Mouse (Mus musculus) heart, embryonic 10.5 days (tissue): ENCODE results near the gene Cd68. TPM values are rescaled to one million over a fixed set of nuclear protein-coding genes. Genes with fewer than 3 reads are reported as not detected.
A peak's percentile ranks its signal among the peaks of the same experiment; 100 is the strongest.
"Not testable (repeated sequence)": the region's sequence is repeated elsewhere in the genome, so short reads cannot be mapped to it uniquely, and the experiment has no call there.

ENCODE experiments used
- DNase-seq: peaks from one replicate; pipeline ENCODE4 v3.0.0-alpha.2; 2017; ENCODE audit warnings: low spot score
- H3K27ac ChIP-seq: fragments of 300-500 bp; sonication (generic); 2 replicates; pipeline ENCODE4 v1.5.1; 2016; ENCODE audit warnings: mild to moderate bottlenecking
- H3K27me3 ChIP-seq: fragments of 300-500 bp; sonication (generic); 2 replicates; pipeline ENCODE4 v1.6.1; 2016; ENCODE audit warnings: mild to moderate bottlenecking; ENCODE audit not compliant: poor library complexity, insufficient read depth, severe bottlenecking
- H3K36me3 ChIP-seq: fragments of 300-500 bp; sonication (generic); 2 replicates; pipeline ENCODE4 v1.6.1; 2016; ENCODE audit warnings: mild to moderate bottlenecking, moderate library complexity
- H3K4me1 ChIP-seq: fragments of 300-500 bp; sonication (generic); 2 replicates; pipeline ENCODE4 v1.6.1; 2016; ENCODE audit warnings: mild to moderate bottlenecking
- H3K4me3 ChIP-seq: fragments of 300-500 bp; sonication (generic); 2 replicates; pipeline ENCODE4 v1.5.1; 2016; ENCODE audit warnings: mild to moderate bottlenecking, moderate library complexity
- H3K9me3 ChIP-seq: fragments of 300-500 bp; sonication (generic); 2 replicates; pipeline ENCODE4 v1.6.1; 2016; ENCODE audit warnings: mild to moderate bottlenecking, moderate library complexity
- WGBS: fragments of 180-500 bp; shearing (Covaris S2); methylation state at CpG from one replicate; pipeline ENCODE4 v1.1.7; 2016; 5-methylcytosine and 5-hydroxymethylcytosine counted together
- polyA plus RNA-seq: library from polyadenylated mRNA; unstranded; fragments of >200 nt; fragmentation: Nextera tagmentation; extraction: Ambion mirVana; gene quantifications from 2 replicates; pipeline ENCODE4 v1.2.1, GENCODE M21; 2016

The Cd68 gene
- polyA plus RNA-seq, 1 experiment from 2014 or later, result 4.4 TPM

DNA sequence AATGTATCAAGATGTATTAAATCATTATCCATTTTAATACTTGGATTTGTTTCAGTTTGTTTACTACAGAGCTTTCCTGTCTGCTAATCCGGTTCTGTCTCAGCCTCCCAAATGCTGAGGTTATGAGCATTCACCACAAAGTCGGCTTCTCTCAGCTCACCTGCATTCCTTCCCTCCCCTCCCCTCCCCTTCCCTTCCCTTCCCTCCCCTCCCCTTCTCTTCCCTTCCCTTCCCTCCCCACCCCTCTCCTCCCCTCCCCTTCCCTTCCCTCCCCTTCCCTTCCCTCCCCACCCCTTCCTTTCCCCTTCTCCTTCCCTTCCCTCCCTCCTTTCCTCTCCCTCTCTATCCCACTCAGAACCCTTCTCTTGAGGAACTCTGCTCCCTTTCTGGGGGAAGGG lies 38.7 kb upstream of the Cd68 start:
- Histone ChIP-seq H3K4me1 (peaks cover 27% of the 10 kb centered on the region), H3K27ac (no peak overlapping the region), H3K9me3 (no peaks in the 10 kb centered on the region), H3K36me3 (no peaks in the 10 kb centered on the region), H3K27me3 (no peaks in the 10 kb centered on the region), H3K4me3 (no peak overlapping the region)
- WGBS, result 42% methylated on average over 2 of the region's 2 CpGs
- no peak for DNase-seq

DNA sequence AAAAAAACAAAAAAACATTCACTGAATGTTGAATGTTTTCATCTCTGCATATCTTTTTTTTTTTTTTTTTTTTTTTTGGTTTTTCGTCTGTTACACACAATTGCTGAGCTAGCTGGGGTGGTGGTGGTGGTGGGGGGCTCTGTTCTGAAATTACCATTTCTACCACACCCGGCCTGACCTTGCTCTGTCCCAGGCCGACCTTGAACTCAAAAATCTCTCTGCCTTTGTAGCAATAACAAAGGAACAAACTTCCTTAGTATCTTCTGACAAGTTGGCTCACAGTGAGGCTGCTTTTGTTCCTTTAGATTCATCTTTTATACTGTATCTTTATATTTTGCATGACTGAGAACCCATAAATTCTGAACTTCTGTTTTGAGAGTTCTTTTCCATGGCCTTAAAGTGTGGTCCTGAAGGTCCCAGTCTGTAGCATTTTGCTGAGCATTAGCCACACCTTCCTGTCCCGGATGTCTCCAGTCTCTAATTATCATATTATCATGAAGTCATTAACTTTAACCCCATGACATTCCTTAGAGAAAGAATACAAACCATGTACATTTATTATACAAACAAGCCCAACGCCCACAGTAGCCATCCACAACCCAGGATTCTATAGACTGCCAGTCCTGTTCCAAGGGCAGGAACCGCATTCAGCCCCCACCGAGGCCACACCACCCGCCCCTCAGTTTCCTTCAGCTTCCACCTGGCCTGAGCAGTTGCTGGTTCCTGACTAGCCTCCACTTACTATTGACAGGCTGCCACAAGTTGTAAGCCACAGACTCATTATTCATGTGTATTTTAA lies 38.1 kb upstream of the Cd68 start:
- no peaks in the 10 kb centered on the region for H3K36me3 ChIP-seq
- H3K4me1 ChIP-seq, result peaks cover 24% of the 10 kb centered on the region
- no peaks in the 10 kb centered on the region for H3K9me3 ChIP-seq
- no peak overlapping the region for H3K4me3 ChIP-seq
- H3K27ac ChIP-seq, result no peak overlapping the region
- no peaks in the 10 kb centered on the region for H3K27me3 ChIP-seq
- WGBS, result 68% methylated on average over 8 of the region's 8 CpGs
- DNase-seq, result no peak

DNA sequence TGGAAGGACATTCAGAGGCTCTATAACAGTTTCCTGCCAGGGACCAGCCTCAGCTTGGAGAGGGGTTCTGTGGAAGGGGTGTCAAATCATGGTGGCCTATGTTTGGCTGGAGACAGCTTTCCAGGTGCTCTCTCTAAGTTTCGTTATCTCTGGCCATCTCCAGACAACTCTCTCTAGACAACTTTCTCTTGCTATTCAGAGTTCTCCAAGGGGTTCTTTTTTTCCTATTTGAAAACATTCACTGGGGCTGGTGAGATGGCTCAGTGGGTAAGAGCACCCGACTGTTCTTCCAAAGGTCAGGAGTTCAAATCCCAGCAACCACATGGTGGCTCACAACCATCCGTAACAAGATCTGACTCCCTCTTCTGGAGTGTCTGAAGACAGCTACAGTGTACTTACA lies 37.4 kb upstream of the Cd68 start:
- DNase-seq, H3K9me3 ChIP-seq, H3K27ac ChIP-seq, H3K36me3 ChIP-seq, H3K27me3 ChIP-seq, H3K4me3 ChIP-seq: not testable (repeated sequence)
- 77% methylated on average over 3 of the region's 3 CpGs for WGBS
- peaks cover 17% of the 10 kb centered on the region for H3K4me1 ChIP-seq

DNA sequence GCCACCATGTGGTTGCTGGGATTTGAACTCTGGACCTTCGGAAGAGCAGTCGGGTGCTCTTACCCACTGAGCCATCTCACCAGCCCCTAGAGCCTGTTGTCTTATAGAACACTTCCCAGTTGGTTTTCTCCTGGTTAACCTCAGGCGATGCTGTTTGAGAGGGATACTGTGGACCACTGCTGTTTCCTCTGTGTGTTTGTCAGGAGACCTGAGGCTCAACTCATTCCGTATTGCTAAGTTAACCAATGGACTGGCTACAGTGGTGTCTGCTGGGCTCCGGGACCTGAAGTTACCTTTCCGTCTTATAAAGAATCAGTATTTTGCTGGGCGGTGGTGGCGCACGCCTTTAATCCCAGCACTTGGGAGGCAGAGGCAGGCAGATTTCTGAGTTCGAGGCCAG lies 36.9 kb upstream of the Cd68 start:
- H3K9me3 ChIP-seq, DNase-seq: not testable (repeated sequence)
- 94% methylated on average over 10 of the region's 10 CpGs for WGBS

DNA sequence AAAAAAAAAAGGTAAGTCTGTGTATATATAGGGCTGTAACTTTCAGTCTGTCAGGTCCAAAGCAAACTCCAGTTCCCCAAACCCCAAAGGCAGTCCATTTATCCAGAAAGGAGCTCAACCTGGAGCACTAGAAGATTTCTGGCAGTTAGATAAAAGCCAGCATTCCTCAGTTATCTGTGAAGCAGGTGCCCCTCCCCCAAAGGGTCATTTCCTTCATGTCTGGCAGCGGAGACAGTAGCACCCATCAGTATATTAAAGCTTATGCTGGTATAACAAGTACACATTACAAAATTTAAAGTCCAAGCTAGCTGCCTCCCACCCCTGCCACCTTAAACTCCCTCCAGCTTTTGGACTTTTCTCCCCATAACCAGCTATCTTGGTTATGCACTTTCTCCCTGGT lies 33.6 kb upstream of the Cd68 start:
- Histone ChIP-seq H3K9me3 (no peaks in the 10 kb centered on the region), H3K36me3 (no peaks in the 10 kb centered on the region), H3K27me3 (no peaks in the 10 kb centered on the region), H3K4me3 (0 out of 2 replicates have a peak overlapping the region, but pooled peaks have one; percentile 15), H3K27ac (peak overlapping the region; percentile 56; the same call in 1 of the 2 replicates), H3K4me1 (peaks cover 33% of the 10 kb centered on the region)
- WGBS, result 22% methylated on average over 1 of the region's 1 CpGs
- DNase-seq, result no peak

More for the DNA sequence above, 36.9 kb upstream of the Cd68 start:
- not testable (repeated sequence) for H3K27ac ChIP-seq, H3K36me3 ChIP-seq, H3K27me3 ChIP-seq, H3K4me3 ChIP-seq
- H3K4me1 ChIP-seq, result peaks cover 17% of the 10 kb centered on the region

DNA sequence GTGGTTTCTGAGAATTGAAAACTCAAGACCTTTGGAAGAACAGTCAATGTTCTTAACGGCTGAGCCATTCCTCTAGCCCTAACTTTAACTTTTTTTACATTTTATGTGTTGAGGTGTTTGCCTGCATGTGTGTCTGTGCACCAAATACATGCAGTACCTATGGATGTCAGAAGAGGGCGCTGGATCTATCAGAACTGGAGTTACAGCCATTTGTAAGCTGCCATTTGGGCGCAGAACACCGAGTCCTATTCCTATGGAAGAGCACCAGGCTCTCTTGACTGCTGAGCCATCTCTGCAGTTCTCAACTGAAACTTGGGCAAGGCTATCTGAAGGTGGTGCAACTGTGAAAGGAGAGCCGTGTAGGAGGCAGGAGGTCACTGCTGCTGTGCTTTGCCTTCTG lies 32.6 kb upstream of the Cd68 start:
- DNase-seq, result no peak
- WGBS, result 72% methylated on average over 5 of the region's 5 CpGs
- Histone ChIP-seq H3K27ac (no peak overlapping the region), H3K27me3 (no peaks in the 10 kb centered on the region), H3K9me3 (no peaks in the 10 kb centered on the region), H3K36me3 (no peaks in the 10 kb centered on the region), H3K4me3 (no peak overlapping the region), H3K4me1 (peaks cover 33% of the 10 kb centered on the region)

DNA sequence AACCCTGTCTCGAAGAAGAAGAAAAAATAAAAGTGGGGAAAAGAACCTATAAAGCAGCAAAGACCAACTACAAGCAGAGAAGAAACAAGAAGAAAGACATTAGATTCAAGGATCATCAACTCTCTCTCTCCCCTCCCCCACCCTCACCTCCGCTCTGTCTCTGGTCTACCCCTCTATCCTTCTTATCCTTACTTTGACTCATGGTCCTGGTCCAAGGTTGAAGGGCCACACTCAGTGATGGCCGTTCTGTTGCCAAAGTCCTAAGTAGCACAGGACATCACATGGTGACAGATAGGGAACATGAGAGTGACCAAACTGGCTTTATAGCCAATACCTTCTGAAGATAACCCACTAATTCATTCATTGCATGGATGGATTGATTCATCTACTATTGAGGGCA lies 31.4 kb upstream of the Cd68 start:
- 83% methylated on average over 3 of the region's 3 CpGs for WGBS
- Histone ChIP-seq H3K4me1 (peaks cover 40% of the 10 kb centered on the region), H3K27ac (no peak overlapping the region), H3K27me3 (no peaks in the 10 kb centered on the region), H3K9me3 (no peaks in the 10 kb centered on the region), H3K36me3 (no peaks in the 10 kb centered on the region), H3K4me3 (no peak overlapping the region)
- DNase-seq, result no peak

DNA sequence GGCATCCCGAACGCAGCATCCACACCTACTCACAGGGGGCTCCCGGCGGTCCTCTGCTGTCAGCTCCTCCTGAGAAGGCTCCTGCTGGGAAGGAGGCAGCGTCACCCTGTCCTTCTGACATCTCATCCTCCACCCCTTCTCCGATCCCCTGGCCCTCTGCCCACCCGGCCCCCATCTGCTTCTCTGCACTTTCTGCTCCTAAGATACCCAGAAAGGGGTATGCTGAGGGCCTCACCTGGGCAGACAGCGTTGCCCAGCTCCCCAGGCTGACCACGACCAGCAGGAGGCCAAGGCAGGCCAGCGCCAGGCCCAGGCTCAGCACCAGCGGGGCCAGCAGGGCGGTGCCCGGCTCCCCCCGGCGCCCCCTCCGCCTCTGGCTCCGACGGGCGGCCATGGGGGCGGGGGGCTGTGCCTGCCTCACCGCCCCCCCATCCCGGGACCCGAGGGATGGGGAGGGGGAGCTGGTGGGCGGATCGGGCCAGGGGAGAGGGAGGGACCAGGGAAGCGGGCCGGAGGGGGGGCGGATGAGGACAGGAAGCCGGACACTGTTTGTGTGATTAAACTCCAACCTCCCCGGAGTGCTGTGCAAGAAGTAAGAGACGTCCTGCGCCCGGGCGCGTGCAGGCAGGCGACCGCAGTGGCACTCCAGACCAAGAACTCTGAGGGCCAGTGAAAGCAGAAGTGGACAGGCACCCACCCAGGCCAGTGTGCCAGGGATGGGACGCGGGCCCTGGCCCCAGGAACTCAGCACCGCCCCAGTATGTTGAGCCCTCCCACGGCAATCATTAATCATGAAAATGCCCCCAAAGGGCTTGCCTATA lies 29.6 kb upstream of the Cd68 start, which contains the start of the genes Tnfsf12 and Tnfsfm13:
Tnfsf12 (minus strand) TSS at position 489 of the 821 bp plus-strand sequence.
Tnfsfm13 (minus strand) TSS at position 738 of the 821 bp plus-strand sequence.
- Histone ChIP-seq H3K4me3 (peak within 1 kb of the TSS; percentile 79), H3K27ac (peak within 1 kb of the TSS; percentile 93), H3K4me1 (peaks cover 37% of the 10 kb centered on the region), H3K27me3 (no peaks in the 10 kb centered on the region), H3K9me3 (no peaks in the 10 kb centered on the region), H3K36me3 (no peaks in the 10 kb centered on the region)
- peak; percentile 83 for DNase-seq
- WGBS, result under 1% methylated on average over 40 of the region's 41 CpGs

DNA sequence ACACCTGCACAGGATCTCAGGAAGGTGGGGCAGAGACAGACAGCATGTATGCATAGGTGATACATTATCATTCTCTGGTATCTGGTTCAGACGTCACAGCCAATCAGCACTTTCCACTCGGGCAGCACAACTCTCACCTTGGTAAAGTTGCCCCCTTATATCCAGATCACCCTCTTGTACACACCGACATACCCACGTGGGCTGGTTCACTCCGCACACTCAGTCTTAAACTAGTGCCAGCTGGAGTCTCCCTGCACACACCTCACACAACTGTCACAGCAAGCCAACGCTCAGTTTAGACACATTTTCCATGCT lies 29.1 kb upstream of the Cd68 start:
- 33% methylated on average over 6 of the region's 6 CpGs for WGBS
- H3K4me3 ChIP-seq, result peak overlapping the region; percentile 79

DNA sequence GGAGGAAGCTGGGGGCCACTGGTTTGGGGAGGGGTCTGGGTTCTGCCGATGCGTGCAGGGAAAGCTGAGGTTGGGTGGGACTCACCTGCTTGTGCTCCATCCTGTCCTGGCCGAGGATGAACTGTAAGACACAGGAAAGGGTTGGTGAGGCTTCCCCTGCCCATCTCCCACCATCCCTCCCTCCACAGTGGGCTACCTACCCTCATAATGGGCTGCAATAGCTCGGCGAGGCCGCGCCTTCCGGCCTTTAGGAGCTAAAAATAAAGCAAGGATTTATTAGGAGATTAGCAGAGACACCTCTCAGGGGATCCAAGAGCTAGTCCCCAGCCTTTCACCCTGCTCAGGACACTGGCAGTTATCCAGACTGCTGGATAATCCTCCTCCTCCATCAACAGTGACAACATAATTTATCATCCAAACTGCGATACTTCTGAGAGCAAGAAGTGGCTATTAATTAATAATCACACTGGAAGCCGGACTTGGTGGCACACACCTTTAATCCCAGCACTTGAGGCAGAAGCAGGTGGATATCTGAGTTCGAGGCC lies 27.5 kb upstream of the Cd68 start:
- H3K27ac ChIP-seq, result peak overlapping the region; percentile 36; the same call in 1 of the 2 replicates
- no peak for DNase-seq
- H3K36me3 ChIP-seq, result no peaks in the 10 kb centered on the region
- H3K4me3 ChIP-seq, result no peak overlapping the region
- H3K27me3 ChIP-seq, result no peaks in the 10 kb centered on the region
- 66% methylated on average over 11 of the region's 11 CpGs for WGBS
- H3K9me3 ChIP-seq, result no peaks in the 10 kb centered on the region
- peaks cover 25% of the 10 kb centered on the region for H3K4me1 ChIP-seq

More for the DNA sequence above, 29.1 kb upstream of the Cd68 start:
- Histone ChIP-seq H3K27me3 (no peaks in the 10 kb centered on the region), H3K36me3 (no peaks in the 10 kb centered on the region), H3K9me3 (no peaks in the 10 kb centered on the region), H3K27ac (peak overlapping the region; percentile 93; the same call in 1 of the 2 replicates), H3K4me1 (peaks cover 32% of the 10 kb centered on the region)
- DNase-seq, result no peak

DNA sequence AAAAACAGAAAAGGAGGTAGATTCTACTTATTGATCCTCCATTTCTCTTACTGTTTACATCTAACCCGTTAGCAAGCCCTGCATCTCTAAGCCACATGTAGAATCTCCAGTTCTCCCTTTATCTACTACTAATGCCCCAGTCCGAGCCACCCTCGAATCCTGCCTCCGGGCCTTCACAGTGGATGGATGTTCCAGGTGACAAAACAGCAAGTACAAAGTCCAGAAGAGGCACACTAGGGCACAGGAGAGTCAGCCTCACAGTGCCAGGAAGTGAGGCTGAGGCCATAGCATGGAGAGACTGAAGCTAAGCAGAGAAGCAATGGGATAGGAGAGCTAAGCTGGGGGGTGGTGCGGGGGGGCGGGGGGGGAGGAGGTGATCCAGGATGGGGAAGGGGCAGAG lies 26.9 kb upstream of the Cd68 start:
- no peak for DNase-seq

DNA sequence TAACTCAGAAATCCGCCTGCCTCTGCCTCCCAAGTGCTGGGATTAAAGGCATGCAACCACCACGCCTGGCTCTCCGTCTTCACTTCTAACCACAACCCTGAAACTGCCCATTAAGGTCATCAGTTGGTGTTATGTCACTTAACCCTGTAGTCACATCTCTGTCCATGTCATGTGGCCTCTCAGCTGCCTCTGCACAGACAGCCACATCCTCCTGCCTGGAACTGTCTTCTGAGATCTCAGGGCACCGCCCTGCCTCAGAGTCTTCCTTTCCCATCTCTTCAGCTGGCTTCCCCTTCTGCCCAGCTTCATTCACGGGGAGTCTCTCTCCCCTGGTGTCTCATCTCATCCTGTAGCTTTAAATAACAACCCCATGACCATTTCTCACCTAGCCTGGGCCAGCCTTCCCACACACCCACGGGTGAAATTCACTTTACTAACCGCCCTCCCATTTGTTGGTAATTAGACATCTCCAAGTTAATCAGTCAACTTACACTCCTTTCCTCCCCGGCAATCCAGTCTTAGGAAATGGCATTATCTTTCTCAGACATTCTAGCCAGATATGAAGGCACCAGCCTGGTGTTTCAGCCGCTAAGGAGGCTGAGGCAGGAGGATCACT lies 26.4 kb upstream of the Cd68 start:
- H3K36me3 ChIP-seq, result no peaks in the 10 kb centered on the region
- 64% methylated on average over 9 of the region's 9 CpGs for WGBS
- no peaks in the 10 kb centered on the region for H3K27me3 ChIP-seq

More for the DNA sequence above, 26.9 kb upstream of the Cd68 start:
- Histone ChIP-seq H3K27ac (no peak overlapping the region), H3K27me3 (no peaks in the 10 kb centered on the region), H3K4me1 (peaks cover 25% of the 10 kb centered on the region), H3K4me3 (no peak overlapping the region), H3K36me3 (no peaks in the 10 kb centered on the region), H3K9me3 (no peaks in the 10 kb centered on the region)
- WGBS, result 85% methylated on average over 6 of the region's 6 CpGs

More for the DNA sequence above, 26.4 kb upstream of the Cd68 start:
- no peak for DNase-seq
- Histone ChIP-seq H3K4me1 (peaks cover 25% of the 10 kb centered on the region), H3K9me3 (no peaks in the 10 kb centered on the region), H3K4me3 (no peak overlapping the region), H3K27ac (no peak overlapping the region)
